Mouse (Mus musculus) effector memory CD4-positive, alpha-beta T cell, adult 7 months (primary cell): Measurements from ENCODE around the gene Ncapd3. TPM values are rescaled to one million over a fixed set of nuclear protein-coding genes. Genes with fewer than 3 reads are reported as not detected.

ENCODE experiments used
- polyA plus RNA-seq: library from polyadenylated mRNA; unstranded; fragments of 100-300 nt; shearing (Covaris generic); gene quantifications from one replicate; pipeline ENCODE4 v1.2.1, GENCODE M21; 2017

Ncapd3 gene
- 28.5 TPM for polyA plus RNA-seq

GRCm38 (mm10) chr9:27029828-27030762, at the start of gene Ncapd3, which contains the start of gene Vps26b:
Ncapd3 (plus strand) TSS chr9:27030175.
Vps26b (minus strand) TSS chr9:27030065.

GRCm38 (mm10) chr9:26999461-27000395, 30.2 kb upstream of the Ncapd3 start, which contains the start of the genes Acad8 and Thyn1:
Acad8 (minus strand) TSS chr9:26999566.
Thyn1 (plus strand) TSS chr9:26999710.

Other genes starting within 250 kb of the Ncapd3 start
- gene Glb1l2, start 223.7 kb upstream of the Ncapd3 start, polyA plus RNA-seq, result not detected
- 0.15 TPM for gene Glb1l3, start 169.3 kb upstream of the Ncapd3 start, polyA plus RNA-seq
- gene Gm1110, start 107.1 kb upstream of the Ncapd3 start, polyA plus RNA-seq, result not detected
- gene Acad8, start 30.6 kb upstream of the Ncapd3 start, polyA plus RNA-seq, result 25.0 TPM
- gene Thyn1, start 30.5 kb upstream of the Ncapd3 start, polyA plus RNA-seq, result 46.2 TPM
- 50.4 TPM for gene Vps26b, start 110 bp upstream of the Ncapd3 start, polyA plus RNA-seq
- gene Jam3, start 125.2 kb downstream of the Ncapd3 start, polyA plus RNA-seq, result not detected